Mouse (Mus musculus): Measurements from ENCODE around the gene Mb21d2. TPM values are rescaled to one million over a fixed set of nuclear protein-coding genes. Genes with fewer than 3 reads are reported as not detected.

Mb21d2 gene
- polyA plus RNA-seq, 1 experiment: not detected

DNA sequence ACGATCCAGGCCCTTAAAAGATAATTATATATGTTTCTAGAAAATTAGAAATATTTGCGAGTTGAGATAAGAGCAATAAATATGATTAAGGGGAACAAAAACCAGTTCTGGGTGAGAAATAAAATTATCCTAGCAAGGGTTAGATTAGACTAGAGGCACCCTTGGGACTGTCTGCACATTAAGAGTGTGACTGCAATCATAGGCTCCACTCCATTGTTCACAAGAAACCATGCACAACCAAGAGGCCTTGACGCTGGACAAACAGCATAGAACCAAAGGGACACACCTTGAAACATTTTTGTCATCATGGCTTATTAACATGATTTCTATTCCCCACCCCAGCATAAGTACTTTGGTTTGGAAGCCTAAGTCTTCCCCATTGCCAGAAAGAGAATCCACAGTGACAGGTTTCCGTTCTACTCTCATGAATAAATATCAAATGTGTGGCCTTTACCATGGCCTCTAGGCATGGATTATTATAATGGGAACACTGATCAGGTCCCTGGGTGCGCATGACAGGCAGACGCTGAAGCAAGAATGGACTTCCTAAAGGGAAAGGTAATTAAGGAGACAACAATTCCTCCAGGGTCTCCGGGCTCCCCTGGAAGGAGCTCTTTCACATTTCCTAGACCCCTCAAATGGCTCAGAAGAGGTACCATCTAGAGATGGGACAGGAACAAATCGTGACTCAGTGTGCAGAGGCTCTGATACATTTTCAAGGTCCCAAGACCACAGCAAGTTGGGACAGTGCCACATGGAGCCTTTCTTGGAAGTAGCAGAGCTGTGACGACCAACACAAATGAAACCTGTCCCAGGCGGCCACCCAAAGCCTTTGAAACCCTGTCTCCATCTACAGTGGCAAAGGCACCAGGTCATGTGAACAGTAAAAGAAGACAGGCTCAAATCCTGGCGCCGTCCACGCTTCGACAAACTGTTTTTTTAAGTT, 26.6 kb downstream of the Mb21d2 start:
- TF ChIP-seq FLI1 (IDR thresholded peaks at IDR 0.05; ENCODE audit: low read length) (no peak), GATA1 (IDR thresholded peaks at IDR 0.05; ENCODE audit: borderline replicate concordance, low read length) (no peak)
- no peaks in the 10 kb centered on the region for H3K4me1 ChIP-seq
- H3K36me3 ChIP-seq (replicated peaks; ENCODE audit: low read length): no peaks in the 10 kb centered on the region
- H3K4me3 ChIP-seq (replicated peaks): no peak overlapping the region
- H3K27me3 ChIP-seq (replicated peaks): no peaks in the 10 kb centered on the region
- H3K9me3 ChIP-seq: peaks cover 14% of the 10 kb centered on the region

- Histone ChIP-seq H3K27me3 (replicated peaks) (no peaks in the 10 kb centered on the region), H3K4me1 (no peaks in the 10 kb centered on the region), H3K9me3 (peaks cover 36% of the 10 kb centered on the region), H3K36me3 (replicated peaks; ENCODE audit: low read length) (no peaks in the 10 kb centered on the region), H3K4me3 (replicated peaks) (no peak overlapping the region)
- TF ChIP-seq FLI1 (IDR thresholded peaks at IDR 0.05; ENCODE audit: low read length) (no peak), GATA1 (IDR thresholded peaks at IDR 0.05; ENCODE audit: borderline replicate concordance, low read length) (no peak)
These were observed 30.3 kb downstream of the Mb21d2 start for GRCm38 (mm10) chr16:28899161-28899540.

GRCm38 (mm10) chr16:28898509-28899160, 30.8 kb downstream of the Mb21d2 start:
- no peak for TF ChIP-seq FLI1 (IDR thresholded peaks at IDR 0.05; ENCODE audit: low read length)
- peaks cover 40% of the 10 kb centered on the region for H3K9me3 ChIP-seq
- H3K27me3 ChIP-seq (replicated peaks): no peaks in the 10 kb centered on the region
- H3K4me1 ChIP-seq: no peaks in the 10 kb centered on the region
- H3K4me3 ChIP-seq (replicated peaks): no peak overlapping the region
- no peaks in the 10 kb centered on the region for H3K36me3 ChIP-seq (replicated peaks; ENCODE audit: low read length)

GRCm38 (mm10) chr16:28896571-28896970, 32.9 kb downstream of the Mb21d2 start:
- H3K36me3 ChIP-seq (replicated peaks; ENCODE audit: low read length): no peaks in the 10 kb centered on the region
- no peak overlapping the region for H3K4me3 ChIP-seq (replicated peaks)
- no peaks in the 10 kb centered on the region for H3K4me1 ChIP-seq
- TF ChIP-seq FLI1 (IDR thresholded peaks at IDR 0.05; ENCODE audit: low read length) (no peak), GATA1 (IDR thresholded peaks at IDR 0.05; ENCODE audit: borderline replicate concordance, low read length) (no peak)
- H3K27me3 ChIP-seq (replicated peaks): no peaks in the 10 kb centered on the region
- peaks cover 59% of the 10 kb centered on the region for H3K9me3 ChIP-seq

GRCm38 (mm10) chr16:28894872-28895271, 34.6 kb downstream of the Mb21d2 start:
- Histone ChIP-seq H3K4me3 (replicated peaks) (no peak overlapping the region), H3K4me1 (no peaks in the 10 kb centered on the region), H3K9me3 (peaks cover 74% of the 10 kb centered on the region), H3K36me3 (replicated peaks; ENCODE audit: low read length) (no peaks in the 10 kb centered on the region), H3K27me3 (replicated peaks) (no peaks in the 10 kb centered on the region)
- TF ChIP-seq FLI1 (IDR thresholded peaks at IDR 0.05; ENCODE audit: low read length): no peak
- no peak for TF ChIP-seq GATA1 (IDR thresholded peaks at IDR 0.05; ENCODE audit: borderline replicate concordance, low read length)

DNA sequence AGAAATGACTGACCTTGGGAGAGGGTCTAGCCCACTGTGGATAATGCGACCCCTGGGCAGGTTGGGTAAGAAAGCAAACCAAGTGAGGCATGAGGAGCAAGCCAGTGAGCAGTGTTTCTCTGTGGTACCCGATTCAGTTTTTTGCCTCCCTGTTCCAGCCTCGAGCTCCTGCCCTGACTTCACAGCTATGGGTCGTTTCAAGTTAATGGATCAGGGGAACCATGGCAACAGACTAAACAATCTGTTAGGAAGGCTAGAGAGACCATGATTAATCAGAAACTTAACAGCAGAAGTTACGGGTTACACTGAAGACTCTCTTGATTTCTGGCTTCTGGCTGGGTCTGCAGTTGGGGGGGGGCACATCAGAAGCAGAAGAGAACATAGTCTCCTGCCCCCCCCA, 36.2 kb downstream of the Mb21d2 start:
- Histone ChIP-seq H3K4me3 (replicated peaks) (no peak overlapping the region), H3K9me3 (peaks cover 76% of the 10 kb centered on the region), H3K4me1 (no peaks in the 10 kb centered on the region), H3K27me3 (replicated peaks) (no peaks in the 10 kb centered on the region), H3K36me3 (replicated peaks; ENCODE audit: low read length) (no peaks in the 10 kb centered on the region)
- TF ChIP-seq FLI1 (IDR thresholded peaks at IDR 0.05; ENCODE audit: low read length): no peak
- TF ChIP-seq GATA1 (IDR thresholded peaks at IDR 0.05; ENCODE audit: borderline replicate concordance, low read length): no peak

GRCm38 (mm10) chr16:28886201-28886745, 43.2 kb downstream of the Mb21d2 start:
- Histone ChIP-seq H3K27me3 (replicated peaks) (no peaks in the 10 kb centered on the region), H3K9me3 (peaks cover 73% of the 10 kb centered on the region), H3K36me3 (replicated peaks; ENCODE audit: low read length) (no peaks in the 10 kb centered on the region), H3K4me3 (replicated peaks) (no peak overlapping the region), H3K4me1 (no peaks in the 10 kb centered on the region)
- no peak for TF ChIP-seq FLI1 (IDR thresholded peaks at IDR 0.05; ENCODE audit: low read length)
- no peak for TF ChIP-seq GATA1 (IDR thresholded peaks at IDR 0.05; ENCODE audit: borderline replicate concordance, low read length)

DNA sequence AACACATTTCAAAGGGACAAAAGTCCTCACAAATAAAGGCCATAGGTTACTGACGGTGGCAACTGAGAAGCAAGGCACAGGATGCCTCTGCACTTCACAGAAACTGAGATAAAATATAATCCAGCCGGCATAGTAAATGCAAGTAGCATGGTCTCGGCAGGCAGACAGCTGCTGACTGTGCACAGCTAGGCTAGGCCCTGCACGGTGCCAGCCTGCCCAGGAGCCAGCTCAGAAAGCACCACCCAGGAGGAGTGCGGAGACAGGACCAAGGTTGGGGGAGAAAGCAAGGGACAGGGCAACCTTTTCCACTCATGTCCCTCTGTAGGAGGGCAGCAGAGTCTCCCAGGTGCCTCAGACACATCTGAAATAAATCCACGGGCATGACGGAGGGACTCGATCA, 44.0 kb downstream of the Mb21d2 start:
- no peaks in the 10 kb centered on the region for H3K4me1 ChIP-seq
- TF ChIP-seq FLI1 (IDR thresholded peaks at IDR 0.05; ENCODE audit: low read length) (no peak), GATA1 (IDR thresholded peaks at IDR 0.05; ENCODE audit: borderline replicate concordance, low read length) (no peak)
- H3K9me3 ChIP-seq: peaks cover 72% of the 10 kb centered on the region
- no peaks in the 10 kb centered on the region for H3K36me3 ChIP-seq (replicated peaks; ENCODE audit: low read length)
- H3K27me3 ChIP-seq (replicated peaks): no peaks in the 10 kb centered on the region
- no peak overlapping the region for H3K4me3 ChIP-seq (replicated peaks)

GRCm38 (mm10) chr16:28884661-28885060, 44.8 kb downstream of the Mb21d2 start:
- Histone ChIP-seq H3K4me3 (replicated peaks) (no peak overlapping the region), H3K27me3 (replicated peaks) (no peaks in the 10 kb centered on the region), H3K36me3 (replicated peaks; ENCODE audit: low read length) (no peaks in the 10 kb centered on the region), H3K9me3 (peaks cover 70% of the 10 kb centered on the region), H3K4me1 (no peaks in the 10 kb centered on the region)
- TF ChIP-seq GATA1 (IDR thresholded peaks at IDR 0.05; ENCODE audit: borderline replicate concordance, low read length): no peak
- no peak for TF ChIP-seq FLI1 (IDR thresholded peaks at IDR 0.05; ENCODE audit: low read length)

GRCm38 (mm10) chr16:28883649-28884048, 45.8 kb downstream of the Mb21d2 start:
- H3K36me3 ChIP-seq (replicated peaks; ENCODE audit: low read length): no peaks in the 10 kb centered on the region
- H3K4me3 ChIP-seq (replicated peaks): no peak overlapping the region
- peaks cover 71% of the 10 kb centered on the region for H3K9me3 ChIP-seq
- H3K4me1 ChIP-seq: no peaks in the 10 kb centered on the region
- H3K27me3 ChIP-seq (replicated peaks): no peaks in the 10 kb centered on the region
- TF ChIP-seq FLI1 (IDR thresholded peaks at IDR 0.05; ENCODE audit: low read length): no peak
- no peak for TF ChIP-seq GATA1 (IDR thresholded peaks at IDR 0.05; ENCODE audit: borderline replicate concordance, low read length)
